Mouse (Mus musculus) bone marrow, adult 2 months (tissue): ENCODE measurements around the gene Glrx3.

ENCODE experiments used
- CTCF ChIP-seq: fragments of 200-500 bp; IDR thresholded peaks from 2 replicates; pipeline ENCODE4 v1.5.1; 2011; ENCODE audit warnings: low read length, control low read depth; ENCODE audit not compliant: control insufficient read depth, insufficient read depth
- POLR2A ChIP-seq: fragments of 200-500 bp; IDR thresholded peaks from 2 replicates; pipeline ENCODE4 v1.6.1; 2011; ENCODE audit warnings: low read depth, mild to moderate bottlenecking, control low read depth, low read length, borderline replicate concordance; ENCODE audit not compliant: control insufficient read depth

GRCm38 (mm10) chr7:137498736-137499135 is 61.3 kb downstream of the Glrx3 start:
- no peak for TF ChIP-seq CTCF
- TF ChIP-seq POLR2A = no peak
